Mouse (Mus musculus) lung, embryonic 16.5 days (tissue): Measurements from ENCODE around the gene Gm21409. TPM values are rescaled to one million over a fixed set of nuclear protein-coding genes. Genes with fewer than 3 reads are reported as not detected.
"Not testable (repeated sequence)": the region's sequence is repeated elsewhere in the genome, so short reads cannot be mapped to it uniquely, and the experiment has no call there.

Experiments
- ATAC-seq: fragments of 200-750 bp; cut with Nextera tagmentation; 2 replicates; pipeline ENCODE4 v1.8.0; 2017; ENCODE audit warnings: low read depth, mild to moderate bottlenecking, moderate library complexity
- H3K27ac ChIP-seq: fragments of 300-500 bp; sonication (generic); 2 replicates; pipeline ENCODE4 v1.5.1; 2014; ENCODE audit warnings: mild to moderate bottlenecking, control low read depth, low read length
- H3K27me3 ChIP-seq: fragments of 300-500 bp; sonication (generic); 2 replicates; pipeline ENCODE4 v1.6.1; 2014; ENCODE audit warnings: low read depth, low read length, mixed read lengths; ENCODE audit not compliant: control insufficient read depth, insufficient read depth
- H3K36me3 ChIP-seq: fragments of 300-500 bp; sonication (generic); 2 replicates; pipeline ENCODE4 v1.6.1; 2014; ENCODE audit warnings: low read length; ENCODE audit not compliant: control insufficient read depth, insufficient read depth
- H3K4me1 ChIP-seq: fragments of 300-500 bp; sonication (generic); replicated peaks from 2 replicates; pipeline ENCODE4 v1.6.1; 2014; ENCODE audit warnings: low read length, mixed read lengths; ENCODE audit not compliant: control insufficient read depth, insufficient read depth
- H3K4me2 ChIP-seq: fragments of 300-500 bp; sonication (generic); 2 replicates; pipeline ENCODE4 v1.6.1; 2014; ENCODE audit warnings: low read depth, low read length, control low read depth
- H3K4me3 ChIP-seq: fragments of 300-500 bp; sonication (generic); 2 replicates; pipeline ENCODE4 v1.5.1; 2014; ENCODE audit warnings: mild to moderate bottlenecking, low read length, control low read depth
- H3K9ac ChIP-seq: fragments of 300-500 bp; sonication (generic); 2 replicates; pipeline ENCODE4 v1.6.1; 2014; ENCODE audit warnings: low read length, control low read depth
- H3K9me3 ChIP-seq: fragments of 300-500 bp; sonication (generic); 2 replicates; pipeline ENCODE4 v1.6.1; 2016; ENCODE audit warnings: low read length; ENCODE audit not compliant: control insufficient read depth
- WGBS: fragments of 180-500 bp; shearing (Covaris S2); extraction: QIAGEN DNeasy Blood & Tissue Kit; methylation state at CpG from one replicate; pipeline ENCODE4 v1.1.7; 2014; 5-methylcytosine and 5-hydroxymethylcytosine counted together
- polyA plus RNA-seq: library from polyadenylated mRNA; unstranded; fragments of >200 nt; fragmentation: Nextera tagmentation; extraction: Ambion mirVana; gene quantifications from 2 replicates; pipeline ENCODE4 v1.2.1, GENCODE M21; 2015

The Gm21409 gene
- polyA plus RNA-seq, result not detected in 2 replicates

GRCm38 (mm10) chrY:84746385-84746784, at the start of gene Gm21409:
TSS of gene Gm21409 (plus strand) at chrY:84746685.
- no CpG with 5 or more reads among the region's 6 CpGs for WGBS
- H3K27ac ChIP-seq, H3K4me3 ChIP-seq, H3K4me2 ChIP-seq, H3K9ac ChIP-seq, ATAC-seq, H3K9me3 ChIP-seq, H3K36me3 ChIP-seq, H3K27me3 ChIP-seq, H3K4me1 ChIP-seq: not testable (repeated sequence)

Other genes with a start within 250 kb of the Gm21409 start
- gene Gm21394, start 181.8 kb upstream of the Gm21409 start, polyA plus RNA-seq, result not detected in 2 replicates